Mouse (Mus musculus): ENCODE results near the gene Tgfbi. TPM values are rescaled to one million over a fixed set of nuclear protein-coding genes. Genes with fewer than 3 reads are reported as not detected.

The Tgfbi gene
- polyA plus RNA-seq, 1 experiment from 2014 or later = 37.7 TPM

GRCm38 (mm10) chr13:56631332-56631731 is 22.0 kb downstream of the Tgfbi start:
- Histone ChIP-seq H3K36me3 (ENCODE audit: control insufficient read depth, insufficient read depth, low read length) (peaks cover 11% of the 10 kb centered on the region; the same call in 1 of the 2 replicates), H3K27me3 (ENCODE audit: control insufficient read depth, insufficient read depth, low read length) (no peaks in the 10 kb centered on the region), H3K4me2 (ENCODE audit: low read length) (no peak overlapping the region), H3K4me3 (ENCODE audit: control insufficient read depth in 1 of 2, insufficient read depth in 1 of 2, low read depth in 1 of 2, low read length in 2 of 2) (no peak overlapping the region), H3K4me1 (ENCODE audit: control insufficient read depth in 2 of 2, insufficient read depth in 2 of 2, low read length in 2 of 2) (peaks cover 12 to 23% of the 10 kb centered on the region in 2 experiments), H3K9me3 (ENCODE audit: control insufficient read depth, low read length) (no peaks in the 10 kb centered on the region), H3K9ac (ENCODE audit: low read length) (no peak overlapping the region), H3K27ac (replicated peaks in 1 of 2; ENCODE audit: control insufficient read depth in 1 of 2, insufficient read depth in 1 of 2, low read depth in 2 of 2, low read length in 2 of 2) (no peak overlapping the region)
- WGBS = 86% methylated on average over 7 of the region's 7 CpGs
- no peak for ATAC-seq (ENCODE audit: insufficient number of reproducible peaks, insufficient read depth, low FRiP score, low read depth)

- H3K4me3 ChIP-seq (ENCODE audit: control insufficient read depth in 1 of 2, insufficient read depth in 1 of 2, low read depth in 1 of 2, low read length in 2 of 2) = no peak overlapping the region
- H3K27me3 ChIP-seq (ENCODE audit: control insufficient read depth, insufficient read depth, low read length) = no peaks in the 10 kb centered on the region
- peak overlapping the region; percentile 63 to 74 for H3K27ac ChIP-seq (replicated peaks in 1 of 2; ENCODE audit: control insufficient read depth in 1 of 2, insufficient read depth in 1 of 2, low read depth in 2 of 2, low read length in 2 of 2)
- no peaks in the 10 kb centered on the region for H3K9me3 ChIP-seq (ENCODE audit: control insufficient read depth, low read length)
- H3K4me1 ChIP-seq (ENCODE audit: control insufficient read depth in 2 of 2, insufficient read depth in 2 of 2, low read length in 2 of 2) = peaks cover 12 to 23% of the 10 kb centered on the region in 2 experiments
- H3K36me3 ChIP-seq (ENCODE audit: control insufficient read depth, insufficient read depth, low read length) = peaks cover 24% of the 10 kb centered on the region; the same call in 1 of the 2 replicates
- ATAC-seq (ENCODE audit: insufficient number of reproducible peaks, insufficient read depth, low FRiP score, low read depth) = no peak
- H3K9ac ChIP-seq (ENCODE audit: low read length) = peak overlapping the region; percentile 21; the same call in 1 of the 2 replicates
- 21% methylated on average over 7 of the region's 7 CpGs for WGBS
- H3K4me2 ChIP-seq (ENCODE audit: low read length) = no peak overlapping the region
Observed at GRCm38 (mm10) chr13:56634139-56634615, 24.9 kb downstream of the Tgfbi start.

DNA sequence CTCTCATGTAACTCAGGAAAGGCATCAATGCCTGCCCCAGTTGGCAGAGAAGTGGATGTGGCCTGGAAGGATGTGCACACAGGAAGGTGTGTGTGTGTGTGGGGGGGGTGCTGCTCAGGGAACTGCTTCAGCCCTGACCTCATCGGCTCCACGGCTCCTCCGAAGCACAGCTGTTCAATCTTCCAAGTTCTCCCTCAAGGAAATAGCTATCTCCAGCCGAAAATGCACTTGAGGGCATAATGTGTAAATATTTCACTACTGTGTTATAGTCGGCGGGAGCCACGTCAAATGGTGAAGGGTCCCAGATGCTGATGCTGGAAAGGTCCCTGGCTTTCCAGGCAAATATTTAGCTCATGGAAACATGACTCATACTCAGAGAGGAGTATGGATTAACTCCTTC is 25.6 kb downstream of the Tgfbi start:
- Histone ChIP-seq H3K9ac (ENCODE audit: low read length) (no peak overlapping the region), H3K4me3 (ENCODE audit: control insufficient read depth in 1 of 2, insufficient read depth in 1 of 2, low read depth in 1 of 2, low read length in 2 of 2) (no peak overlapping the region), H3K4me1 (ENCODE audit: control insufficient read depth in 2 of 2, insufficient read depth in 2 of 2, low read length in 2 of 2) (peaks cover 12 to 23% of the 10 kb centered on the region in 2 experiments), H3K27ac (replicated peaks in 1 of 2; ENCODE audit: control insufficient read depth in 1 of 2, insufficient read depth in 1 of 2, low read depth in 2 of 2, low read length in 2 of 2) (peak overlapping the region in 1 of 2 experiments; percentile 74; a peak in 2 of 4 replicates), H3K9me3 (ENCODE audit: control insufficient read depth, low read length) (no peaks in the 10 kb centered on the region), H3K4me2 (ENCODE audit: low read length) (0 out of 2 replicates have a peak overlapping the region, but pooled peaks have one; percentile 0), H3K36me3 (ENCODE audit: control insufficient read depth, insufficient read depth, low read length) (peaks cover 23% of the 10 kb centered on the region; the same call in 1 of the 2 replicates), H3K27me3 (ENCODE audit: control insufficient read depth, insufficient read depth, low read length) (no peaks in the 10 kb centered on the region)
- WGBS = 31% methylated on average over 7 of the region's 7 CpGs
- ATAC-seq (ENCODE audit: insufficient number of reproducible peaks, insufficient read depth, low FRiP score, low read depth) = peak; percentile 47

DNA sequence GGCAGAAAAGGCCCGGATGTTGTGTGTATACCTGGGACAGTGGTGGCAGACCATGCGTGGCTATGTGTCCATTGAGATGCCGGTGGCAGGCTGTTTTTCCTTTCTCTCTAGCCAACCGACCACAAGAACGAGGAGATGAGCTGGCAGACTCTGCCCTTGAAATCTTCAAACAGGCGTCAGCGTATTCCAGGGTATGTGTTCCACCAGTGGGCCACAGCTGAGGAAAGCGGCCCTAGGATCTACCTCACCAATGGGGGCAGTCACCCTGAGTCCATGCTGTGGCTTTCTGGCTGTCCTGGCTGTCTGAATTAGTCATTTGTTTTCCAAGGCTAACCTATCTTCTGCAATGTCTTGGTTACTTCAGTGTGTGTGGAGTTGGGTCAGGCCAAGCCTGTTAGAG is 27.7 kb downstream of the Tgfbi start:
- Histone ChIP-seq H3K4me3 (ENCODE audit: control insufficient read depth in 1 of 2, insufficient read depth in 1 of 2, low read depth in 1 of 2, low read length in 2 of 2) (no peak overlapping the region), H3K36me3 (ENCODE audit: control insufficient read depth, insufficient read depth, low read length) (peaks cover 21% of the 10 kb centered on the region; the same call in 1 of the 2 replicates), H3K9me3 (ENCODE audit: control insufficient read depth, low read length) (no peaks in the 10 kb centered on the region), H3K4me2 (ENCODE audit: low read length) (no peak overlapping the region), H3K27ac (replicated peaks in 1 of 2; ENCODE audit: control insufficient read depth in 1 of 2, insufficient read depth in 1 of 2, low read depth in 2 of 2, low read length in 2 of 2) (no peak overlapping the region), H3K4me1 (ENCODE audit: control insufficient read depth in 2 of 2, insufficient read depth in 2 of 2, low read length in 2 of 2) (peaks cover 9 to 16% of the 10 kb centered on the region in 2 experiments), H3K9ac (ENCODE audit: low read length) (no peak overlapping the region), H3K27me3 (ENCODE audit: control insufficient read depth, insufficient read depth, low read length) (no peaks in the 10 kb centered on the region)
- WGBS = 91% methylated on average over 8 of the region's 8 CpGs
- ATAC-seq (ENCODE audit: insufficient number of reproducible peaks, insufficient read depth, low FRiP score, low read depth) = no peak

DNA sequence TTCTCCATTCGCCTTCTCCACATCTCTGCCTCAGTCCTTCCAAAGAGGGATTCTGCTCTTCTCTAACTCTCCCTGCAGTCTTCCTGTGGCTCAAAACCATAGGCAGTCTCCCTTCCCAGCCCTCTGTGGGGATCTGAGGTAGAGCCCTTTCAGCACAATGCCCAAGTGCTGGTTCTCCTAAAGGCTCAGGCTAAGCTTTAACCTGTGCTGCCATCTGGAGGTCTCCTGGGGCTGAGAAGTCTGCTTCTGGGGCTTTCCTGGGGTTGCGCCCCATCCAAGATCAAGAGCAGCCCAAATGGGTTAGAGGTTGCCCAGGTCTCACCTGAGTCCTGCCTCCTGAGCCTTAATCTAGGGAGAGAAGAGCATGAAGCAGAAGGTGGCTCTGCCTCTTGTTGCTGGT is 32.4 kb downstream of the Tgfbi start:
- H3K36me3 ChIP-seq (ENCODE audit: control insufficient read depth, insufficient read depth, low read length) = 0 out of 2 replicates have a peak, but pooled peaks cover 15% of the 10 kb centered on the region
- no peak overlapping the region for H3K9ac ChIP-seq (ENCODE audit: low read length)
- H3K4me2 ChIP-seq (ENCODE audit: low read length) = no peak overlapping the region
- no peaks in the 10 kb centered on the region for H3K4me1 ChIP-seq (ENCODE audit: control insufficient read depth in 2 of 2, insufficient read depth in 2 of 2, low read length in 2 of 2)
- 0 out of 2 replicates have a peak, but pooled peaks cover 1% of the 10 kb centered on the region for H3K9me3 ChIP-seq (ENCODE audit: control insufficient read depth, low read length)
- WGBS = 60% methylated on average over 2 of the region's 2 CpGs
- no peak for ATAC-seq (ENCODE audit: insufficient number of reproducible peaks, insufficient read depth, low FRiP score, low read depth)
- no peak overlapping the region for H3K27ac ChIP-seq (replicated peaks in 1 of 2; ENCODE audit: control insufficient read depth in 1 of 2, insufficient read depth in 1 of 2, low read depth in 2 of 2, low read length in 2 of 2)
- H3K27me3 ChIP-seq (ENCODE audit: control insufficient read depth, insufficient read depth, low read length) = no peaks in the 10 kb centered on the region
- no peak overlapping the region for H3K4me3 ChIP-seq (ENCODE audit: control insufficient read depth in 1 of 2, insufficient read depth in 1 of 2, low read depth in 1 of 2, low read length in 2 of 2)

DNA sequence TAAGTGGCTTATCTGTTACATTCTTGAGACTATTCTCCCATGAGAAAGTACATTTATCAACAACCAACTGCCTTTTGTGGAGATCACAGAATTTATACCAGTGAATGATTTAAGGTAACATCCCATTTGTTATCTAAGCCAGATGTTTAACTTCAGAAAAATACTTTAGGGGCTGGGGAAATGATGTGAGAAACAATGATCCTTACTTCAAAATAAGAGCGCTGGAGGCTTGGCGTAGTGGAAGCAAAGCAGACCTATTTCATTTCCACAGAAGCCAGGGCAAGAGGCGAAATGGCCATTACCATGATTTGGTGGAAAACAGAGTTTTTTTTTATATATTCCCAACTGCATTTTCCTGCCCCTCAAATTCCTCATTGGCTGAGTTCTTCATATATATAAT is 34.7 kb downstream of the Tgfbi start:
- Histone ChIP-seq H3K4me1 (ENCODE audit: control insufficient read depth in 2 of 2, insufficient read depth in 2 of 2, low read length in 2 of 2) (peaks cover 0 to 11% of the 10 kb centered on the region in 2 experiments; a peak in 3 of 4 replicates), H3K36me3 (ENCODE audit: control insufficient read depth, insufficient read depth, low read length) (0 out of 2 replicates have a peak, but pooled peaks cover 3% of the 10 kb centered on the region), H3K4me3 (ENCODE audit: control insufficient read depth in 1 of 2, insufficient read depth in 1 of 2, low read depth in 1 of 2, low read length in 2 of 2) (no peak overlapping the region), H3K27me3 (ENCODE audit: control insufficient read depth, insufficient read depth, low read length) (no peaks in the 10 kb centered on the region), H3K9ac (ENCODE audit: low read length) (no peak overlapping the region), H3K4me2 (ENCODE audit: low read length) (no peak overlapping the region), H3K27ac (replicated peaks in 1 of 2; ENCODE audit: control insufficient read depth in 1 of 2, insufficient read depth in 1 of 2, low read depth in 2 of 2, low read length in 2 of 2) (no peak overlapping the region), H3K9me3 (ENCODE audit: control insufficient read depth, low read length) (0 out of 2 replicates have a peak, but pooled peaks cover 3% of the 10 kb centered on the region)
- WGBS = 84% methylated on average over 3 of the region's 3 CpGs
- no peak for ATAC-seq (ENCODE audit: insufficient number of reproducible peaks, insufficient read depth, low FRiP score, low read depth)

DNA sequence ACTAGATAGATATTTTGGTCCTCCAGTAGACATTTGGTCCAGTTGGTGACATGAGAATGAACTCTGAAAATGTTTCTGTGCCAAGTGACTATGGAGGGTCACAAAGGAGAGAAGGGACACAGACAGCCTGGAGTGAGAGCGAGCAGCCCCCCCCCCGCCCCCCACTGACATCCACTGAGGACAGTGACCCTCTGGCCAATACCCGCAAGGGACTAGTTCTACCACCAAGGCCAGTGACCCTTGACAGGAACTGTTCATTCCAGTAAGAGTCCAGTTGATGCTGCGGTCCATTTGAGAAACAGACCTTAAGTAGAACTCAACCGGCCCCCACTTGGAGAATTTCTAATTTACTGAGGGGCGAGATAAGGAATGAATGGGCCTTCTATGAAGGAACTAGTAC is 36.4 kb downstream of the Tgfbi start:
- Histone ChIP-seq H3K4me3 (ENCODE audit: control insufficient read depth in 1 of 2, insufficient read depth in 1 of 2, low read depth in 1 of 2, low read length in 2 of 2) (no peak overlapping the region), H3K27me3 (ENCODE audit: control insufficient read depth, insufficient read depth, low read length) (no peaks in the 10 kb centered on the region), H3K4me1 (ENCODE audit: control insufficient read depth in 2 of 2, insufficient read depth in 2 of 2, low read length in 2 of 2) (peaks cover 0 to 11% of the 10 kb centered on the region in 2 experiments; a peak in 3 of 4 replicates), H3K36me3 (ENCODE audit: control insufficient read depth, insufficient read depth, low read length) (no peaks in the 10 kb centered on the region), H3K9ac (ENCODE audit: low read length) (no peak overlapping the region), H3K27ac (replicated peaks in 1 of 2; ENCODE audit: control insufficient read depth in 1 of 2, insufficient read depth in 1 of 2, low read depth in 2 of 2, low read length in 2 of 2) (no peak overlapping the region), H3K4me2 (ENCODE audit: low read length) (no peak overlapping the region), H3K9me3 (ENCODE audit: control insufficient read depth, low read length) (0 out of 2 replicates have a peak, but pooled peaks cover 3% of the 10 kb centered on the region)
- no peak for ATAC-seq (ENCODE audit: insufficient number of reproducible peaks, insufficient read depth, low FRiP score, low read depth)
- WGBS = 69% methylated on average over 6 of the region's 6 CpGs
